Mouse (Mus musculus) heart, adult 11 months (tissue): ENCODE measurements around the gene Kcnip2.

ENCODE experiments used
- DNase-seq: peaks from one replicate; pipeline ENCODE4 v3.0.0; 2022

Kcnip2 gene

GRCm38 (mm10) chr19:45811028-45811674 is 4.7 kb downstream of the Kcnip2 start:
- peak; percentile 89 for DNase-seq

- DNase-seq = no peak
These were observed 8.1 kb downstream of the Kcnip2 start for GRCm38 (mm10) chr19:45807732-45808131.

- peak; percentile 70 for DNase-seq
These were observed 10.0 kb downstream of the Kcnip2 start for GRCm38 (mm10) chr19:45805817-45806216.

GRCm38 (mm10) chr19:45804593-45805368 is 11.1 kb downstream of the Kcnip2 start:
- DNase-seq = peak; percentile 94

GRCm38 (mm10) chr19:45803408-45803807 is 12.5 kb downstream of the Kcnip2 start:
- peak; percentile 83 for DNase-seq

GRCm38 (mm10) chr19:45802702-45803101 is 13.2 kb downstream of the Kcnip2 start:
- DNase-seq = peak; percentile 66

- no peak for DNase-seq
These were observed 19.0 kb downstream of the Kcnip2 start for GRCm38 (mm10) chr19:45796879-45797278.

- DNase-seq = peak; percentile 89
These were observed 19.8 kb downstream of the Kcnip2 start for GRCm38 (mm10) chr19:45796061-45796556.

- DNase-seq = peak; percentile 78
These were observed 20.4 kb downstream of the Kcnip2 start for GRCm38 (mm10) chr19:45795406-45795944.

- DNase-seq = peak; percentile 79
These were observed 21.1 kb downstream of the Kcnip2 start for GRCm38 (mm10) chr19:45794718-45795117.

- peak; percentile 74 for DNase-seq
These were observed 23.5 kb downstream of the Kcnip2 start for GRCm38 (mm10) chr19:45792404-45792803.

- DNase-seq = peak; percentile 91
These were observed 25.7 kb downstream of the Kcnip2 start for GRCm38 (mm10) chr19:45789888-45790874.

GRCm38 (mm10) chr19:45789365-45789764 is 26.5 kb downstream of the Kcnip2 start:
- DNase-seq = no peak

- no peak for DNase-seq
These were observed 27.5 kb downstream of the Kcnip2 start for GRCm38 (mm10) chr19:45788337-45788736.

GRCm38 (mm10) chr19:45787450-45787849 is 28.4 kb downstream of the Kcnip2 start:
- DNase-seq = no peak

GRCm38 (mm10) chr19:45785470-45785869 is 30.4 kb downstream of the Kcnip2 start:
- DNase-seq = no peak

GRCm38 (mm10) chr19:45783933-45784576 is 31.8 kb downstream of the Kcnip2 start:
- peak; percentile 89 for DNase-seq

- DNase-seq = peak; percentile 100
These were observed 32.5 kb downstream of the Kcnip2 start, which contains the start of gene Mgea5 for GRCm38 (mm10) chr19:45783181-45783932. Gene Mgea5, minus strand, starts transcription at chr19:45783837.

GRCm38 (mm10) chr19:45782315-45783001 is 33.4 kb downstream of the Kcnip2 start:
- DNase-seq = peak; percentile 98

GRCm38 (mm10) chr19:45781676-45782075 is 34.2 kb downstream of the Kcnip2 start:
- no peak for DNase-seq
